Mouse (Mus musculus): Measurements from ENCODE around the gene Zbtb2. TPM values are rescaled to one million over a fixed set of nuclear protein-coding genes. Genes with fewer than 3 reads are reported as not detected.

Gene Zbtb2
- total RNA-seq, 2 experiments from 2014 or later, result 10.6 to 12.1 TPM

DNA sequence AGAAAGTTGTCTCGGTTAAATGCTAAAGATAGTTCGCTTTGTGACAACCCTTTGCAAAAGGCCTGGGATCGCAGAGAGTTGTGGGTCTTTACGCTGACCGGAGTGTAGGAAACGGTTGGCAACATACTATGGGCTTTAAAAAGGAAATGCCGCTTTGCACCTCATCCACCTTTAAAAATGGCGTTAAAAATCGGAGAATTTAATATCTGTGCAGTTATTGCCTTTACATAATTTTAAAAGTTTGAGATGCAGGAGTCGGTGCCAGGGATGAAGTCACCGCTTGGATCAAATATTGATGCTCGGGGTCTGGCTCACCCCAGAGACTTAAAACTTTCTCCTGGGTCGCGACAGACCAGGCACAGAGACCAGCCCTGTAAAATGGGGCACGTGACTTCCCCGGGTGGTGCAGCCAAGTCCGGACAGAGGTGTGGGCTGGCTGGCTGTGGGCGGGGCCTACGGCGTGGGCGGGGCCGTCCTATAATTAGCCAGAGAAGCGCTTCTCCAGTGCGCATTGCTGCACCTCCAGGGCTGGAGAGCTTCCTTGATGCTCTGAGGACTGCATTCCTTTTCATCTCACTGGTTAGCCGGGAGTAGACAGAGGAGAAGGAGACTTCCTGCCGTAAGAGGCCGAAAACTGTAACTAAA is 53.7 kb downstream of the Zbtb2 start:
- DNase-seq, result peak; percentile 94

DNA sequence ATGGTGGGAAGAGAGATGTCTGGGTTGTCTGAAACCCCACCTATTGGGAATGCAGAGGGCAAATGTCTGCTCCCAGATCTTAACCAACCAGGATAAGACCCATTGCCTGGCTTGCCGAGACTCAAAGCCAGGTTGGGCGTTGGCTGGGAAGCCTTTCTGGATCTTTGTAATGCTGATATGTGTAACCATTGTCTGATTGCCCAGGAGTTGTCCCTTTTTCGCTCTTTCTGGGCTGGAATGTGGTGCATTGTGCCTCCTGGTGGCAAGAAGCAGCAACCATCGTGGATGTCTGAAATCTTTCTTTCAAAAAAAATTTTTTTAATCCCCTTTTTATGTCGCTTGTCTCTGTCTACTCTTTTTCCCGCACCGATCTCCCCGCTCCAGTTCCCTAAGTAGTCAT is 54.6 kb downstream of the Zbtb2 start:
- peak; percentile 70 for DNase-seq

DNA sequence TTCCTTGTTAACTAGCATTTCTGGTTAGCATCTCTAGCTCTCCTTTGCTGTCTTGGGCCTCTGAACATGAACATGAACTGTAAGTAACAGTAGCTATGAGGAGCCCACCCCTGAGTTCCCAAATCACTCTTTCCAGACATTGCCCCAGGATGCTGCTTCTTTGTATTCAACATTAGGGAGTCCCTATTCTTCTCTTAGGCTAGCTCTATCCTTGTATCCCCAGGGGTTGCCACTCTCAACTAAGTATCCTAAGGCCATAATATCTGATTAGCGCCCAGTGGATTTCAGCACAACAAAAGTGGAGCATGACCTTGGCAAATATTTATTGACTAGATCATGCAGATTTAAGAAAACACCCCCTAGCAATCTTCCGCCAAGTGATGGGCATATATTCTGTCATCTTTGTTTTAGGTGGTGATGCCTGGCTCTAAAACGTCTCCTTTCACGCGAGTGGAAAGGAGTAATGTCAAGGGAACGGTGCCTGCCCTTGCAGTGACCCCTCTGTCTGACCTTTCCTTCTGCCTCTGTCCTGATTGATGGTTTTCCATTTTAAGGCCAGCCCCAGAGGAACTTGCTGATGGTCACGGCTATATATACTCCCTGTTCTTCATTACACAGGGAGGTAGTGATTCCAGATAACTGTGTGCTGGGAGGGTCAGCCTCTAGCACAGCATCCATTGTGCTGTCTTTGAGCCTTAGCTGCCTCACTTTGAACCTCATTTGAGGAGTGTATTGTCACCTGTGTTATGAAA is 55.5 kb downstream of the Zbtb2 start:
- no peak for DNase-seq

DNA sequence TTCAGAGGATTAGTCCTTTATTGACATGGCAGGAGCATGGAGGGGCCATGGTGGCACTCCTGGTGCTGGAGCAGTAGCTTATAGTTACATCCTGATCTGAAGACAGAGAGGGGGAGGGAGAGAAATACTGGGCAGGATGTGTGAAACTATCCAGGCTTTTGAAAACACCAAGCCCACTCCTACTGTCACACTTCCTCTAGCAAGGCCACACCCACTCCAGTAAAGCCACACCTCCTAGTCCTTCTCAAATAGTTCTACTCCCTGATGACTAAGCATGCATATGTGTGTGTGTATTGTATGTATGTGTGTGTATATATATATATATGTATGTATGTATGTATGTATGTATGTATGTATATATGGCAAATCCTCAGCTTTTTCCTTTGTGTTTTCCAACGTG is 60.2 kb downstream of the Zbtb2 start:
- DNase-seq, result no peak

DNA sequence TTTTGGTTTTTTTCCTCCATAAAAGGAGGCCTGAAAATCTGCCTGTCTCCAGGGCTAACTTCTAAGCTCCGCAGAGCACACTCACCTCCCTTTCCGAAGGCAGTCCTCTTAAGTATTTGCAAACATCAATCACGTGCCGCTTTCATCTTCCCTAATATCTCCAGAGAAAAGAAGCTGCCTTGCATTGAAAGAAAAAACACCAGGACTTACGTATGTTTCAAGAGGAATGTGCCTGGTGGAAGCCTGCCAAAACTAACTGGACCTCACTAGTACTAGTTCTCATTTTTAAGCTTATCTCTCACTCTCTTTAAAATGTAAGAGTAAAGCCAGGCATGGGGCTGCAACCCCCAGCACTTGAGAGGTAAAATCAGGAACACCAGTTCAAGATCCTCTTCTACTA is 62.3 kb downstream of the Zbtb2 start:
- peak; percentile 35 for DNase-seq

DNA sequence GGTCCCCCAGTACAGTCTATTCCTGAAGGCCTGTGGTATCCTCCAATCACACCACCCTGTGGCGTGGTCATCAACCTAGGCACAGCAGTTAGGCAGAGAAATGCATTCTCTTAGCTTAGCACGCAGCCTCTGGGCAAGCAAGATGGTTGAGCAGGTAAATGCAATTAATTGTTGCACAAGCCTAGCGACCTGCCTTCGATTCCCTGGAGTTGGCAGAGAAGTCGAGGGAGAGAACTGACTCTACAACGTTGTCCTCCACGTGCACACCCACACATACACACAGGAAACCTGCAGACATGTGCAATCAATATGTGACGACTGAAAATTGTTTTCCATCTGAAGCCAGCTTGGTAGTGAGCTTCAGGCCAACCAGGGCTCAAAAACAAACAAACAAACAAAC is 64.0 kb downstream of the Zbtb2 start:
- DNase-seq, result no peak

Other genes with a start within 250 kb of the Zbtb2 start
- 10 to 100 TPM; 39.3 to 44.8 TPM for gene Akap12, start 121.7 kb downstream of the Zbtb2 start, total RNA-seq (2021)
- 10 to 100 TPM; 44.0 to 76.6 TPM for gene Rmnd1, start 44.3 kb upstream of the Zbtb2 start, total RNA-seq (2021)
- 10 to 100 TPM; 13.2 to 19.1 TPM for gene Armt1, start 44.4 kb upstream of the Zbtb2 start, total RNA-seq (2021)
- under 1 TPM; 0.57 to 0.82 TPM for gene Ccdc170, start 94.4 kb upstream of the Zbtb2 start, total RNA-seq (2021)
- 10 to 100 TPM; 16.2 to 24.5 TPM for gene Esr1, start 223.5 kb upstream of the Zbtb2 start, total RNA-seq (2021)